Mouse (Mus musculus) ES-CJ7 (cell line): ENCODE results near the gene Cdk8.
A peak's percentile ranks its signal among the peaks of the same experiment; 100 is the strongest.

Source experiments
- DNase-seq: peaks from one replicate; pipeline ENCODE4 v3.0.0; 2011; ENCODE audit warnings: low read depth, low spot score

Cdk8 gene

DNA sequence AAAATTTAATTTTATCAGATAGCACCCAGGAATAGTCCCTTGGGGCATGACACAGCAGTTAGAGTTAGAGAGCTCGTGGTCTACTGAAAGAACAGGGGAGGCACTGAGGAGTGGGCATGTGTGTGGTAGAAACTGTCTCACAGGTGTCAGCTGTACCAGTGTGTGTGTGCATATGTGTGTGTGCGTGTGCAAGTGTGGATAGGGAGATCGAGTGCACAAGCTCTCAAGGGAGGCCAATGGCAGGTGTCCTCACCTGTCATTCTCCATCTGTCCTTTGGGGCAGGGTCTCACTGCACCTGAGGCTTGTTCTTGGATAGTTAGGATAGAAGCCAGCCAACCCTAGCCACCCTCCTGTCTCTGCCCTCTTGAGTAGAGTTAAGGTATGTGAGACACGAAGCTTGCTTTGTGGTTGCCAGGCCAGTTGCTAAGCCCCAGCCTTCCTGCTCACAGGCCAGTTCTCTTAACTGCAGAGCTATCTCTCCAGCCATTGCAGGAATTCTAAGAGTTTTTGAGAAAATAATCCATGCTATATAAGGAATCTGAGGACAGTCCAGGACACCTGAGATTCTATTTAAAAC is 50.3 kb downstream of the Cdk8 start:
- no peak for DNase-seq

- DNase-seq: no peak
Observed at GRCm38 (mm10) chr5:146281884-146282579, 51.0 kb downstream of the Cdk8 start.

DNA sequence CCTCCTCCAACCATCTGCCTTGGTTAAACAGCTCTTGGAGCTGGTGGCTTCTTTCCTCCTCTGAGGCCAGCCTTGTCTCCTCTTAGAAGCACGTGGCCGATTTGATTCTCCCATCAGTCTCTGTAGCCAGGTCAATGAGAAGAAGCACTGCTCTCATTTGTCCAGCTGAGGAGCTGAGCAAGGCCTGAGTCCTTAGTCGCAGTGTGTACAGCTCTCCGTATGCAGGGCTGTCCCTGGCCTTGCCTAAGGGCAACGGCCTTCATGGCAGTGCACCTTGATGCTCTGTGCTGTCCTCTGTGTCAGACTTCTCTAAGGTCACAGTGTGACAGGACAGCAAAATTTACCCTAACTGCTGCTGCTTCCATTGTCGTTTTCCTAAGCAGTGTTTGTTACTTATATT is 52.9 kb downstream of the Cdk8 start:
- no peak for DNase-seq

- DNase-seq: no peak
Observed at GRCm38 (mm10) chr5:146287416-146287815, 56.4 kb downstream of the Cdk8 start.

DNA sequence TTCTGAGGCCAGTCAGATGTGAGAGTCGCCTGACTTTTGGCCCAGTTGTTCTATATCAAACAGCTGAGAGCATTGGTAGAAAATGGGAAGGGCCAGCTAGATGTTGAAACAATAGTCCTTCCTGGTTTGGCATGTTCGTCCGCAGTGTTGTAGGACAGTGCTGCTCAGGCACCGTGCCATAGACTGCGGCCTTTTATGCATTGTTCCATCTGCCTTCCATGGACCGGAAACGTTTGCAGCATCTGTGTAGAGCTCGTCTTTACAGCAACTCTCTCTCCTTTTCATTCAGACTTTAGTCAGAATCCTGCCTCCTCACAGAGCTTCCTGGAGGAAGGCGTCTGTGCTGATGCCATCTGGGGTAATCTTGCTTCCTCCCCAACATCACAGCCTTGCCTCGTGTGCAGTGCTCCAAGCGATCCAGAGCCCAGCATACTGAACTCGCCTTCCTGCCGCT is 57.0 kb downstream of the Cdk8 start:
- no peak for DNase-seq

GRCm38 (mm10) chr5:146289921-146290320 is 58.9 kb downstream of the Cdk8 start:
- no peak for DNase-seq

DNA sequence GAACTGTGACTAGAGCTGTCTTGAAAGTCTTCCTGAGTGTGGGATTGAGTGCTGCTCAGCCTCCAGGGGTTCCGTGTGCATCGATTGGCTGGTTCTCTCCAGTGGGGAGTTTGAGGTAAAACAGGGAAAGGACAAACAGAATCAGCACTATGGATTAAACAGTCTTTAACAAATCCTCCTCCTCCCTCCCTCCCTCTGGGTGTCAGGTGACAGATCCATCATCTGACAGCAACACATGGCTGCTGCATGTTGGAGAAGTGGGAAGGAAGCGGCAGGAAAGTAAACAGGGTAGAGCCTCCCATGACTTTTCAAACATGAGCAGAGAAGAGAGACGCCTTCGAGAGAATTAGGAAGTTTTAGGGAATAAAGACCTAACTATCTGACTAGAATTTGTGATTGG is 59.4 kb downstream of the Cdk8 start:
- DNase-seq: no peak

DNA sequence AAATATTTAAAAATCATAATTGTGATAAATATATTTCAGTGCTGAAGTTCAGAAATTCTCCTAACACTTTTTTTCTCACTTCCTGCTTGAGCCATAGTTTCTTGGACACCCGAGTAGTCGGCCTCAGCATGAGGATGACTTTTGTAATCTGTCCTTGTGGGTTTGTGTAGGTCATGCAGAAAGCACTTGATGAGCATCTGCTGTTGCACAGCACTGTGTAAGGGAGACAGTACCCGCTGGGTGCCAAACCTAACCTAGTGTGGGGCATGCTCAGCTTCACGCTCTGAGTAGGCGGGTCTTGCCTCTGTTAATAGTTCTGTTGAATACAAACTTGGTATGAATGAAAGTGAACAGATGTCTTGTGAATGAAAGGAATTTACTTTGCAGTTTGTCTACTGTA is 60.5 kb downstream of the Cdk8 start:
- no peak for DNase-seq

DNA sequence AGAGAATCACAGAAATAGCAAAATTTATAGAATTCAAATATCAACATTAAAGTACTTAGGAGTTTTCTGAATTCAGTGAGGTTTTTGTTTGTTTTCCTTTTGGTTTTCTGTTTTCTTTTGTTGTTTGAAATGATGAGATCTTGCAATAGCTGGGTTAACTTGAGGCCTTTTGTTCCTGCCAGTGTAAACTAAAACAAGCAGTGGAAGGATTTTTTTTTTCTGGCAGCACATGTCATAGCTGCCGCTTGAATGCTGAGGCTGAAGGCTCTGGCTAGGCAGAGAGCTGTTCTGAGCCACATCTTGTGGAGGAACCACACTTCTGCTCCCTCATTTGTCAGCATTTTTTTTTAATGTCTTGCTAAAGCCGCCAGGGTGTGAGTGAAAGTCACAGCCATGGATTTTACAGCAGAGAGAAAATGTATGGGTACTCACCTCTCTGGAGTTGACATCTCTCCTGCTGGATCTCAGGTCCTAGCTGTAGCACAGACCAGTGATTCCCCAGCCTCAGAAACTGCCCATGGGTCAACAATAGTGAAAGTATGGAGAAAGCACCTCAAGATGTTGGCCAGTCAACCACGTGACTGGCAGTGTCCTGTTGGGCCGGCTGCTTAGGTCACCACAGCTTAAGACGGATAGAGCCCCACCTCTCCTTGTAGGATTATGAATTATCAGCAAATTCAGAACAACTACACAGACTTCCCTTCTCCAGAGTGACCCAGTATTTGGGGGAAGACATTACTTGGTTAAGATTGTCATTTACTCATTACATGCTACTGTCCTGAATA is 62.1 kb downstream of the Cdk8 start:
- DNase-seq: no peak

DNA sequence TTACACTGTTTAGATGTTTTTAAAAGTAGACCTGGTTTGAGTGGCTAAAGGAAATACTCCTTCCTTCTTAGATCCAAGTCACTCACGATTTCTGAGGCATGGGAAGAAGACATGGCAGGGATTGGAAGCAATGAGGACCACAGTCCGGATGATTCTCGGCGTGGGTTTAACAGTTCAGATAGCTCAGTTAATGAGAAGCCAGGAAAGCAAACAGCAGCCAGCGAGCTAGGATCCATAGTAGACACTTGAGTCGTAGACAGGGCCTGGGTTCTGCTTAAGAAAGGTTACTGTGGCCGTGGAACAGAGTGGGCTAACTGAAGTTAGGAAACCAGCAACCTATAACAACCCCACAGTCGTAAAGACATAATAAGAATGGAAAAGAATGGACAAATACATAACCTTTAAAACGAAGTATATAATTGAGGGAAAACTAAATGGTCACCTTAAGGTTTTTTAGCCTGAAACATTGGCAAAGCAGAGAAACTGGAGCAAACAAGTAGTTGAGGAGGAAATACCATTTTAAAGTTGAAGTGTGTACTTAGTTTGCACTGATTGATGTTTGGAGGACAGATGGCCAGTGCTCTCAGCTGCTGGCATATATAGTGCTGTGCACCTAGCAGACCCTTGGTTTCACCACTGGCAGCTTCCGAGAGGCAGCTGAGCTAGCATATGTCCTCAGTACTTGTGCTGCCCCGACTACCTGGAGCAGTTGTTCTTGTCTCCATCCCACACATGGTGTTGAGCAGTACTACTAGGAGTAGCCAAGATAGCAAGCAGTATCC is 63.1 kb downstream of the Cdk8 start:
- no peak for DNase-seq

- no peak for DNase-seq
Observed at GRCm38 (mm10) chr5:146294834-146295233, 63.8 kb downstream of the Cdk8 start.

DNA sequence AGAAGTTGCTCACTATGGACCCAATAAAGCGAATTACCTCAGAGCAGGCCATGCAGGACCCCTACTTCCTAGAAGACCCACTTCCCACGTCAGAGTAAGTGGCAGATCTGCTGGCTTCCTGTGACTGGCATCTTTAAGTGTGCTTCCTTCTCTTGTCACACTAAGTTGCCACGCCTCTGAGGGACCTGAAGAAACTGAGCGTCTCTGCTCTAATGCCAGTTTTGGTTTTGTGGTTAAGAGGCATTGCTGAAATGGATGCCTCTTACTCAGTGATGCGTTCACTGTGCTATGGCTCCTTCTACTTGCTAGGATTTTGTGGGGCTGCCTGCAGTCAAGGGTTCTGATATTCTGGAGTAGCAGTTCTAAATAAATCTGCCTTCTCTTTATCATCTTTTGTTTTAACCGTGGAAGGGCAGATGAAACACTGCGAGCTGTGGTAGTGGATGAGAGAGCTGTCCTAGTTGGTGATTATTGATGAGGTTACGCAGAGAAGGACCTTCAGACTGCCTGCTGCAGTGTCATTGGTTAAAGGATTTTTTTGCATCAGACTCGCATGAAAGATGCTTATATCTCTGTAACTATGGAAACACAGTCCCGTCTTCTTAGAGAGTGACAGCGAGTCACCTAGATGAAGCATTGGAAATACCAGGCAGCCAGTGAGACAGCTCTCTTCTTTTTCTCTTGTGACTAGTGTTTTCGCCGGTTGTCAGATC is 67.9 kb downstream of the Cdk8 start:
- no peak for DNase-seq

GRCm38 (mm10) chr5:146299520-146299870 is 68.5 kb downstream of the Cdk8 start:
- no peak for DNase-seq

DNA sequence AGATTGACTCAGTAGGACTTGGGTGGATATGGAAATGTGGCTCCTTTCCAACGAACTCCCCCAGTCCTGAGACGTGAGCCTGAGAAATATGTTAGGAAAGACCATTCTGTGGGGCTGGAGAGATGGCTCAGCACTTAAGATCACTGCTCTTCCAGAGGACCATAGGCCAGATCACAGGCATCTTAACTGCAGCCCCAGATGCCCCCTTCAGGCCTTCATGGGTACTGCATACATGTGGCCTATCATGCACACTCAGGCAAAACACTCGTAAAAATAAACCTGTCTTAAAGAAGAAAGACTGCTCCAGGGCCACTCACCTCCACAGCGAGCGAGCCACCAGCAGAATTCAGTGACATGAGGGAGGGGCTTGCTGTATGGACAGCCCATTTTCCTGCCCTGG is 72.4 kb downstream of the Cdk8 start:
- peak; percentile 72 for DNase-seq

- DNase-seq: no peak
Observed at GRCm38 (mm10) chr5:146307046-146307743, 76.2 kb downstream of the Cdk8 start.

DNA sequence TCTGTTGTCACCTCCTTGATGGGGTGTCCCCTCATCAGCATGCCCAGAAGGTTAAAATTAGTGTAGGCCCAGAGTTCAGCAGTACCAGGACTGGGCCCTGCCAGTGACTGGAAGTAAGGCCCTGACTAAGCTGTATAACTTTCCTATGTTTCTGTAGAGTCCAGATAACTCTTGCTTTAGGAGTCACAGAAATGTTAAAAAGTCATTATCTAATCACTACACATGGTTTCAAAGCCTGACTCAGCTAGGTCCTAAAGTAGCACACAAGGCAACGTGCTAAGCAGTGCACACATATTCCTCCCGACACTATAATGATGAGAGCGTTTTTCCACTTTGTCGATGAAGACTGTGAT is 76.7 kb downstream of the Cdk8 start:
- no peak for DNase-seq

- DNase-seq: no peak
Observed at GRCm38 (mm10) chr5:146314538-146314937, 83.5 kb downstream of the Cdk8 start.

DNA sequence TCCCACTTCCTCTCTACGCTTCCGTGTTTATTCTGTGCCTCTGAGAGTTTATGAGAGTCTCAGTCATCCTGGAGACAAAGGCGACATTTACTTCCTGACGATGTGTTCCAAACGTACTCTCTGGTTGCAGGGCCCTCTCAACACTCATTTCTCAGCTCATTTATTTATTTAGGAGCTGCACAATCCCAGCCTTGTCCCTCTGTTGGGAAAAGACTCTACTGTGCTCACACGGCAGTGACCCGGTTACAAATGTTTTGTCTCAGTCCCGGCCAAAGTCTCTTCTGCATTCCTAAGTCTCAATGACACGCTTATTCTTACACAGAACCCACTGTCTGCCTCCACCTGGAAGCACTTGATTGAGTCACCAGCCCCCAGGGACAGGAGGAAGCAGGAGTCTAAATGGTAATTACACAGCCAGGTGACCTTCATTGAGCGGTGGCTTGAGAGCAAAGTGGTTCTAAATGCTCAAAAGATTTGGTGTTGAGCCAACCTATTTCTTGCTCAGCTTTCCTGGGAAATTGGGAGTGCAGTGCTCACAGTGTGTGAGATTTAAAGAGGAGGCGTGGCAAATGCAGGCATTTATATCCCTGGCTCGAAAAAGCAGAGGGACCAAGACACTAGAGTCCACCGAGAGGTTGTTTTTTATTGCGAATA is 84.4 kb downstream of the Cdk8 start:
- DNase-seq: no peak

DNA sequence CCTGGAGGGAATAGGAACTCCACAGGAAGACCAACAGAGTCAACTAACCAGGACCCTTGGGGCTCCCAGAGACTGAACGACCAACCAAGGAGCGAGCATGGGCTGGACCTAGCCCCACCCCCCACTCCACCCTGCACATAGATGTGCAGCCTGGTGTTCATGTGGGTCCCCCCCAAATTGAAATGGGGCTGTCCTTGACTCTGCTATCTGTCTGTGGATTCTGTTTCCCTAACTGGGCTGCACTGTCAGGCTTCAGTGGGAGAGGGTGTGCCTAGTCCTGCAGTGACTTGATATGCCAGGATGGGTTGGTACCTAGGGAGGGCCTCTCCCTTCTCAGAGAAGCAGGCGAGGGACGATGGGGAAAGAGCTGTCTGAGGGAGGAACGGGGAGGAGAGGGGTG is 85.3 kb downstream of the Cdk8 start:
- no peak for DNase-seq

- no peak for DNase-seq
Observed at GRCm38 (mm10) chr5:146318051-146318450, 87.0 kb downstream of the Cdk8 start.
